Mouse (Mus musculus): Measurements from ENCODE around the gene Mov10l1. TPM values are rescaled to one million over a fixed set of nuclear protein-coding genes. Genes with fewer than 3 reads are reported as not detected.

Mov10l1 gene
- polyA plus RNA-seq, 1 experiment from 2014 or later, result not detected

DNA sequence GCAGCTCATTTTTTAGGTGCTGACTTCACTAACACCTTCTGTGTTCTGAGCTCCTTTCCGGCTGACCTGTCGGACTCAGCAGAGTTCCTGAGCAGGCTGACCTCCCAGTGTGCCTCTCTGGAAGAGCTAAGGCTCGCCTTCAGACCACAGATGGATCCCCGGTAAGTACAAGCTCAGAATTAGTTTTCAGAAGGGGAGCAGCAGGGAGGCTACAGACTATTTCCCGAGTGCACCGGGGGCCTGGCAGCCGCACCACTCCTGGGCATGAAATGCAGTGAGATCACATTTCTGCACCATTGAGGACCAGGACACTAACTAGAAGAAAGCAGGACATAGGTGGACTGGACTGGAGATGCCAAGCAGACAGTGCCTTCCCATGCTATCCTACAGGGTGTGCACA is 115.9 kb downstream of the Mov10l1 start:
- no peaks in the 10 kb centered on the region for H3K4me1 ChIP-seq (replicated peaks)
- no peak overlapping the region for H3K4me3 ChIP-seq (replicated peaks)
- 88% methylated on average over 7 of the region's 7 CpGs for WGBS
- H3K4me2 ChIP-seq, result no peak overlapping the region
- H3K27ac ChIP-seq, result no peak overlapping the region
- no peaks in the 10 kb centered on the region for H3K27me3 ChIP-seq
- no peak overlapping the region for H3K9ac ChIP-seq (replicated peaks)
- no peaks in the 10 kb centered on the region for H3K9me3 ChIP-seq
- H3K36me3 ChIP-seq, result peaks cover 100% of the 10 kb centered on the region
- no peak for ATAC-seq (ENCODE audit: insufficient number of reproducible peaks, insufficient read depth, low FRiP score, low TSS enrichment, low read depth)

DNA sequence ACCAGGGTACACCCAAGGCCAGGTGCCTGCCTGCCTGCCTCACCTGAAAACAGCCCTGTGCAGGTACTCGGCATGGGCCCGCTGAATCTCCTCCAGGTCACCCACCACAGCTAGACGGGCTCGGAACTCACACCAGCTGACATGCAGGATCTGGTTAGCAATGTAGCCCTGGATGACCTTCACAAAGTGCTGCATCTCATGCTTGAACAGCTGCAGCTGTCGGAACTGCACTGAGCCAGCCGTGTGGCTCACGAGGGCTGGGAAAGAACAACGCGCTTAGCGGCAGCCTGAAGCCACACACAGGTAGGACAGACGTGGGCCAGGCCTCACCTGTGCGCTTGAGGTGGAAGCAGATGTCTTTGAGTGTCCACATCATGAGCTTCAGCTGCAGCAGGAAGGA is 118.1 kb downstream of the Mov10l1 start:
- Histone ChIP-seq H3K4me1 (replicated peaks) (no peaks in the 10 kb centered on the region), H3K9me3 (no peaks in the 10 kb centered on the region), H3K27me3 (no peaks in the 10 kb centered on the region), H3K27ac (no peak overlapping the region), H3K4me2 (no peak overlapping the region), H3K36me3 (peaks cover 100% of the 10 kb centered on the region), H3K9ac (replicated peaks) (no peak overlapping the region), H3K4me3 (replicated peaks) (no peak overlapping the region)
- WGBS, result 90% methylated on average over 12 of the region's 12 CpGs
- no peak for ATAC-seq (ENCODE audit: insufficient number of reproducible peaks, insufficient read depth, low FRiP score, low TSS enrichment, low read depth)

DNA sequence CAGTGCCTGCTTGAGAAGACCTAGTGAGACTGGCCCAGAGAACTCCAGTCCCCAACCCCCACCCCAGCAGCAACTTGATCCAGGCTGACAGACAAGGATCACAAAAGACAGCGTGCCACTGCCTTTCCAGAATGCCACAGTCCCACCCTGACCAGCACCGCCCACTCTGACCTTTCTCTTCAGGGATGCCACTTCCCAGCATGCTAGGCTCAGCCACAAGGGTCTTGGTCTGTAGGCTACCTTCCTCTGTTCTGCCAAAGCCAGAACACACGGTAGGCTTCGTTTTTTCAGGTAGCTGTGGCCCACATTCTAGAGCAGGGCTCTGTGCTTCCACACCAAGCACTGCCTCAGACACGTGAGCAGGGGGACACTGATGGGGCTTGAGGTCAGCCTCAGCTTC is 119.9 kb downstream of the Mov10l1 start:
- peaks cover 100% of the 10 kb centered on the region for H3K36me3 ChIP-seq
- H3K9me3 ChIP-seq, result no peaks in the 10 kb centered on the region

DNA sequence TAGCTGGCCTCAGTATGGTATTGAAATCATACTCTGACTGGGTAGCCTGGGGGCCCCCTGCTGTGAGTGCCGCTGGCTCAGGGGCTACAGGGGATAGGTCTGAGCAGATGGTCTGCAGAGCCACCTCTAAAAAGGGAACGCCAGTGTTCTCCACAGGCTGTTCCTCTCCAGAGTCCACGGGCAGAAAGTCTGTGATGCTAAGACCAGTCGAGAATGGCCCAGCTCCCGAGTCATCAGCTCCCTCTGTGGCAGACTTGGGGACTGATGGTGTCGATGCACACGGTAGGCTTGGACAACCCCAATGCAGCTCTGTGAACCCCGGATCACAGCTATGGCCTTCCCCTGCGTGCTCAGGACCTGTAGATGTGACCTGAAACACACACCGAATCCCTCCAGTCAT is 121.2 kb downstream of the Mov10l1 start:
- Histone ChIP-seq H3K36me3 (peaks cover 100% of the 10 kb centered on the region), H3K9me3 (no peaks in the 10 kb centered on the region), H3K27ac (no peak overlapping the region), H3K4me2 (no peak overlapping the region), H3K4me3 (replicated peaks) (no peak overlapping the region), H3K9ac (replicated peaks) (no peak overlapping the region), H3K4me1 (replicated peaks) (no peaks in the 10 kb centered on the region), H3K27me3 (no peaks in the 10 kb centered on the region)
- WGBS, result 87% methylated on average over 10 of the region's 10 CpGs
- no peak for ATAC-seq (ENCODE audit: insufficient number of reproducible peaks, insufficient read depth, low FRiP score, low TSS enrichment, low read depth)

More for the DNA sequence above, 119.9 kb downstream of the Mov10l1 start:
- H3K27ac ChIP-seq, result no peak overlapping the region
- H3K4me3 ChIP-seq (replicated peaks), result no peak overlapping the region
- H3K9ac ChIP-seq (replicated peaks), result no peak overlapping the region
- ATAC-seq (ENCODE audit: insufficient number of reproducible peaks, insufficient read depth, low FRiP score, low TSS enrichment, low read depth), result no peak
- WGBS, result 88% methylated on average over 5 of the region's 5 CpGs
- no peaks in the 10 kb centered on the region for H3K27me3 ChIP-seq
- H3K4me1 ChIP-seq (replicated peaks), result no peaks in the 10 kb centered on the region
- H3K4me2 ChIP-seq, result no peak overlapping the region

DNA sequence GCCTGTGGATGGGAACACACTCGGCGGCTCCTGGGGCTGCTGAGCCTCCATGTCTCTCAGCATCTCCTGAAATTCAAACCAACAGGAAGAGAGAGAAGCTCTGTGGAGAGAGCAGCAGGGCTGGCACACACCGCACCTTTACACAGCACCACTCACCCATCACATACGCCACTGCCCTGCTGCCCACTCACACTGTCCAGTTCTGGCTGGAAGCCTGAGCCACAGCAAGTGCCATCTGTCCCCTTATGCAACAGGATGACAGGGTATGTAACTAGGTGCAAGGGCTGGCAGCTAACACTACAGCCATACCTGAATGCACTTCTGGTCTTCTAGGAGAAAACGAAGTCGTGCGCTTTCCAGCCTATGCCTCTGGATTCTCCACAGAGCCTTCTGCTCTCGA is 121.7 kb downstream of the Mov10l1 start:
- Histone ChIP-seq H3K27ac (no peak overlapping the region), H3K4me2 (no peak overlapping the region), H3K9me3 (no peaks in the 10 kb centered on the region), H3K27me3 (no peaks in the 10 kb centered on the region), H3K4me3 (replicated peaks) (no peak overlapping the region), H3K36me3 (peaks cover 100% of the 10 kb centered on the region), H3K4me1 (replicated peaks) (no peaks in the 10 kb centered on the region), H3K9ac (replicated peaks) (no peak overlapping the region)
- WGBS, result 98% methylated on average over 8 of the region's 8 CpGs
- no peak for ATAC-seq (ENCODE audit: insufficient number of reproducible peaks, insufficient read depth, low FRiP score, low TSS enrichment, low read depth)

Other genes with a start within 250 kb of the Mov10l1 start
- gene Brd1, start 248.7 kb upstream of the Mov10l1 start, polyA plus RNA-seq (2016; fragmentation: Nextera tagmentation; extraction: Ambion mirVana), result 27.1 and 29.2 TPM in 2 replicates
- 25.0 and 26.3 TPM in 2 replicates for gene Zbed4, start 231.2 kb upstream of the Mov10l1 start, polyA plus RNA-seq (2016; fragmentation: Nextera tagmentation; extraction: Ambion mirVana)
- 10.3 and 11.2 TPM in 2 replicates for gene Alg12, start 163.6 kb upstream of the Mov10l1 start, polyA plus RNA-seq (2016; fragmentation: Nextera tagmentation; extraction: Ambion mirVana)
- gene Creld2, start 163.3 kb upstream of the Mov10l1 start, polyA plus RNA-seq (2016; fragmentation: Nextera tagmentation; extraction: Ambion mirVana), result 70.6 and 74.7 TPM in 2 replicates
- gene Pim3, start 120.7 kb upstream of the Mov10l1 start, polyA plus RNA-seq (2016; fragmentation: Nextera tagmentation; extraction: Ambion mirVana), result 53.9 and 55.3 TPM in 2 replicates
- gene Ttll8, start 28.5 kb upstream of the Mov10l1 start, polyA plus RNA-seq (2016; fragmentation: Nextera tagmentation; extraction: Ambion mirVana), result not detected in 2 replicates
- gene Mlc1, start 3.9 kb upstream of the Mov10l1 start, polyA plus RNA-seq (2016; fragmentation: Nextera tagmentation; extraction: Ambion mirVana), result not detected in 2 replicates
- gene Panx2, start 76.8 kb downstream of the Mov10l1 start, polyA plus RNA-seq (2016; fragmentation: Nextera tagmentation; extraction: Ambion mirVana), result 0.41 and 0.54 TPM in 2 replicates
- gene Trabd, start 92.2 kb downstream of the Mov10l1 start, polyA plus RNA-seq (2016; fragmentation: Nextera tagmentation; extraction: Ambion mirVana), result 48.6 and 48.7 TPM in 2 replicates
- 19.2 and 21.1 TPM in 2 replicates for gene Selenoo, start 106.2 kb downstream of the Mov10l1 start, polyA plus RNA-seq (2016; fragmentation: Nextera tagmentation; extraction: Ambion mirVana)
- gene Tubgcp6, start 140.2 kb downstream of the Mov10l1 start, polyA plus RNA-seq (2016; fragmentation: Nextera tagmentation; extraction: Ambion mirVana), result 22.7 and 24.8 TPM in 2 replicates
- 15.0 and 15.2 TPM in 2 replicates for gene Hdac10, start 145.8 kb downstream of the Mov10l1 start, polyA plus RNA-seq (2016; fragmentation: Nextera tagmentation; extraction: Ambion mirVana)
- 8.9 and 9.3 TPM in 2 replicates for gene Mapk12, start 157.8 kb downstream of the Mov10l1 start, polyA plus RNA-seq (2016; fragmentation: Nextera tagmentation; extraction: Ambion mirVana)
- gene Mapk11, start 166.7 kb downstream of the Mov10l1 start, polyA plus RNA-seq (2016; fragmentation: Nextera tagmentation; extraction: Ambion mirVana), result 13.6 and 14.4 TPM in 2 replicates
- gene Plxnb2, start 197.9 kb downstream of the Mov10l1 start, polyA plus RNA-seq (2016; fragmentation: Nextera tagmentation; extraction: Ambion mirVana), result 157 and 170 TPM in 2 replicates
- gene Dennd6b, start 213.6 kb downstream of the Mov10l1 start, polyA plus RNA-seq (2016; fragmentation: Nextera tagmentation; extraction: Ambion mirVana), result 30.1 and 31.2 TPM in 2 replicates
- 30.5 and 33.3 TPM in 2 replicates for gene Ppp6r2, start 228.6 kb downstream of the Mov10l1 start, polyA plus RNA-seq (2016; fragmentation: Nextera tagmentation; extraction: Ambion mirVana)